Mouse (Mus musculus) erythroblast, embryonic 14.5 days (primary cell): Measurements from ENCODE around the gene Slc7a11.

Experiments used
- GATA1 ChIP-seq: IDR thresholded peaks from 2 replicates; pipeline ENCODE4 v1.6.1; 2012; ENCODE audit warnings: low read length, inconsistent platforms, mixed read lengths
- TAL1 ChIP-seq: IDR thresholded peaks from 3 replicates; pipeline ENCODE4 v1.6.1; 2012; ENCODE audit warnings: low read length, inconsistent platforms, mixed read lengths

DNA sequence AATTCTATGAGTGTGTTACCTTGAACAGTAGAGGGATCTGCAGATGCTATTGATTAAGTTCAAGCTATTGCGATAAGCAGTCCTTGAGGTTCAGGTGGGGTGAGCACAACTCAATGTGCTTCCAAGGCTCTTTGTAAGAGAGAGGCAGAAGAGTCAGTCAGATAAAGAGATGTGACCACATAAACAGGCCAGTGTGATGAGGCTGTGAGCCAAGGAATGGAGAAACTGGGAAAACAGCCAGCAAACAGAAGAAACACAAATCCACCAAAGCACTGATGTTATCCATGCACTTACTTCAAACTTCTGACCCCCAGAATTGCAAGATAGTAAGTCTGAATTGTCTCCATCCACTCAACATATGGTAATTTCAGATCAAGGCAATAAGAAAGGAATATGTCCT is 99.0 kb downstream of the Slc7a11 start:
- TF ChIP-seq GATA1, result no peak
- TF ChIP-seq TAL1, result no peak
